Mouse (Mus musculus) liver, adult 2 months (tissue): Measurements from ENCODE around the gene Ldb3.

Source experiments
- CTCF ChIP-seq: fragments of 200-500 bp; IDR thresholded peaks from 2 replicates; pipeline ENCODE4 v1.5.1; 2011; ENCODE audit warnings: low read depth, low read length, control low read depth
- POLR2A ChIP-seq: fragments of 200-500 bp; IDR thresholded peaks from 2 replicates; pipeline ENCODE4 v1.6.1; 2011; ENCODE audit warnings: low read length, control low read depth; ENCODE audit not compliant: insufficient read depth; ENCODE audit errors: extremely low read depth

GRCm38 (mm10) chr14:34565711-34566110, 22.8 kb downstream of the Ldb3 start:
- TF ChIP-seq CTCF (no peak), POLR2A (no peak)
